Mouse (Mus musculus) C2C12 (cell line): ENCODE data around the gene Ttc32.

Experiments used
- CEBPB ChIP-seq: IDR thresholded peaks from one replicate; pipeline ENCODE4 v1.6.1; 2011; ENCODE audit warnings: low read depth, mild to moderate bottlenecking, control low read depth, moderate library complexity
- CTCF ChIP-seq: IDR thresholded peaks from one replicate; pipeline ENCODE4 v1.5.1; 2011; ENCODE audit not compliant: control insufficient read depth, insufficient read depth, insufficient read length
- FOSL1 ChIP-seq: IDR thresholded peaks from one replicate; pipeline ENCODE4 v1.8.0; 2011; ENCODE audit warnings: mild to moderate bottlenecking, low read length; ENCODE audit not compliant: poor library complexity, insufficient read depth, severe bottlenecking
- MAX ChIP-seq: IDR thresholded peaks from one replicate; pipeline ENCODE4 v1.6.1; 2011; ENCODE audit warnings: mild to moderate bottlenecking, control low read depth
- MYOD1 ChIP-seq: IDR thresholded peaks from one replicate; pipeline ENCODE4 v1.6.1; 2011; ENCODE audit warnings: low read depth; ENCODE audit not compliant: control insufficient read depth, insufficient read length
- MYOG ChIP-seq: IDR thresholded peaks from one replicate; pipeline ENCODE4 v1.6.1; 2011; ENCODE audit not compliant: control insufficient read depth, insufficient read length; ENCODE audit errors: extremely low read depth
- USF1 ChIP-seq: IDR thresholded peaks from one replicate; pipeline ENCODE4 v1.6.1; 2011; ENCODE audit warnings: low read depth, mild to moderate bottlenecking, control low read depth, moderate library complexity

DNA sequence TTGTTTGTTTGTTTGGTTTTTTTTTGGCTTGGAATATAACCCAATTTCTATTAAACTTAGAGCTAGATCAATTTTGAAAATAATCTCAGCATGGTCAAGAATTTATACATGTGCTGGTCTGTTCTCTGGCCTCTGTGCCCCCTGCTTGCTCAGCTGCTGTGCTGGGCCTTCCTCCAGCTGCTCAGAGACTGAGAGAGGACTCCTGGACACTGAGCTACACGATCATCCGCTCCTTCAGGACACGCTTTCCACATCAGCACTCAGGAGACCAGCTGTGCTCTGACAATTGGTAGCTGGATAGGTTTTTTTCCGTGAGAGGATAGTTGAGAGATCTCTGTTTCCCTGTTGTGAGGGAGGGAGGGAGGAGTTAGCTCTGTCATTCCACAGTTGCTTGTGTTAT lies 19.5 kb upstream of the Ttc32 start:
- no peak for TF ChIP-seq CTCF
- no peak for TF ChIP-seq FOSL1
- no peak for TF ChIP-seq USF1
- TF ChIP-seq MYOD1 = no peak
- no peak for TF ChIP-seq MAX
- TF ChIP-seq CEBPB = no peak
- TF ChIP-seq MYOG = no peak
